Mouse (Mus musculus) layer of hippocampus, adult 11-12 months (tissue): ENCODE data around the gene Spp2.

ENCODE experiments used
- DNase-seq: peaks from one replicate; pipeline ENCODE4 v3.0.0; 2022; ENCODE audit warnings: low spot score

Gene Spp2

GRCm38 (mm10) chr1:88406807-88407198 is at the start of gene Spp2:
Gene Spp2 (plus strand): TSS chr1:88406961.
- no peak for DNase-seq

DNA sequence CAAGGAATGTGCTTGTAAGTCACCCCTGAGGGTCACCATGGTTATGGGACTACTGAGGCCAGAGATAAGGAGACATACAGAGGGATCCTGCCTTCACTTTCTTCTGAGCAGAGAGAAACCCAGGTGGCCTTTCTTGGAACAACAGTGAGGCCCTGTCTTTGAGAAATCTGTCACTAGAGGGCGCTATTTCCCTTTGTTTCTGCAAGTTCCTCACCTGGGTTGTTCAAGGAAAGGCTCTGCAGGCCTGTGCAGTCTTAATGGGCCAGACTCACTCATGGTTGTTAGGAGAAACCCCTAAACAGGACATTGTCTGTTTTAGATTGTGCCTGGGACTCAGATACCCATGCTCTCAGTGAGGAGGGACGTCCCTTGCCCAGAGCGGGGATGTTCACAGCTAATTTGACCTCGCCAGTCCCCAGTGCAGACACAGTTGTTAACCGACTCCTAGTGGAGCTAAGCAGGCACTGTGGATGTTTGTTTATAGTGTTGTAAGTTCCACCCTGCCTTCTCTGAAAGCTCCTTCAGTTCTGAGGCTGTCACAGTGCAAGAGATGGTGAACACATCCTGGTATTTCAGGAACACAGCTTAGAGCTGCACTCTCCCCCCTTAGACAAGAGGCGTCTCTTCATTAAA is 49.2 kb upstream of the Spp2 start:
- DNase-seq = peak; percentile 72

GRCm38 (mm10) chr1:88358102-88358654 is 48.6 kb upstream of the Spp2 start:
- DNase-seq = no peak

- no peak for DNase-seq
These were observed 45.7 kb upstream of the Spp2 start for GRCm38 (mm10) chr1:88361085-88361484.

DNA sequence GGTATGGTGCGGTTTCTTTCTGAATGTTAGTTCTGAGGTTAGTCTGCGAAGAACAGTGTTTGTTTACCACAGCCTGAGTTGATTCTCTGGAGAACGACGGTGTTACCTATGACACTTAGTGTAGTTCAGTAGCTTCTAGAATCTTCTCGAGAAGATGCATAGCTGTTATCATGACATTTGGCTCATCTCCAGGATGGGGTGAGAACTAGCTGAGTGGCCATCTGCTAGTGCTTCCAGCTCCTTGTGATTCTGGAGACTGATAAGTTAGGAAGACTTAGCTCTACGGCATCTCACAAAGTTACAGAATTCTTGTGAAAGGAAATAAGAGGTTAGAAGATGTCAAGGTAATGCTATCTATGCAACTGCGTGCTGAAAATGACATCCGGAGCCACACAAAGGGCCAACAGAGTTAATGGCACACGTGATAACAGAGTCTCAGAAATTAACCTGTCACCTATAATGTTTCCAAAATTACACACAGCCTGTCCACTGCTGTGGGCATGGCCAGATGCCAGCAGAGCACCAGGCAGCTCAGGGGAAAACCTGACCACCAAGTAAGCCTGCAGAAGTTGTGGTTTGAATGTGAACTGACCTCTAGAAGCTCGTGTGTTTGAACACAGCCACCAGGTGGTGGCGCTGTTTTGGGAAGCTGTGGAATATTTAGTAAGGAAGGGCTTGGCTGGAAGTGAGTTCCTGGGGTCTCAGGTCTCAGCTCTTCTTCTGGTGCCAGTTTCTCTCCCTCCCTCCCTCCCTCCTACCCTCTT is 39.7 kb upstream of the Spp2 start:
- no peak for DNase-seq

- no peak for DNase-seq
These were observed 28.3 kb upstream of the Spp2 start for GRCm38 (mm10) chr1:88378446-88378845.

GRCm38 (mm10) chr1:88391632-88392031 is 15.1 kb upstream of the Spp2 start:
- DNase-seq = no peak

DNA sequence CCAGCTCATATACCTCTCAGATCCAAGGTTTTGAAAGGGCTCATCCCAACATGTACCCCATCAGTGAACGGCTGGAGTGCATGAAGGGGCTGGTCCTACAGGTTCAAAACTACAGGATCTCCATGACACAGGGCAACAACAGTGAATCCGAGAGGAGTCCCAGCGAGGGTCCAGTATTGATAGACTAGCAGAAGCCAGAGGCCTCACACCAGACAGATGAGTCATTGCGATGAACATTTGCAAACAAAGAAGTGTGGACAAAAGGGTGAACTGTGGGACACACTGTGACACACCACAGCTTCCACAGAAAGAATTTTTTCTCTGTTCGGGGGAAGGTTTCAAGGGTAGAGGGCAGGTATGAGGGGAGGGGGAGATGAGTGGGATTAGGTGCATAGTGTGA is 13.4 kb upstream of the Spp2 start:
- DNase-seq = no peak

DNA sequence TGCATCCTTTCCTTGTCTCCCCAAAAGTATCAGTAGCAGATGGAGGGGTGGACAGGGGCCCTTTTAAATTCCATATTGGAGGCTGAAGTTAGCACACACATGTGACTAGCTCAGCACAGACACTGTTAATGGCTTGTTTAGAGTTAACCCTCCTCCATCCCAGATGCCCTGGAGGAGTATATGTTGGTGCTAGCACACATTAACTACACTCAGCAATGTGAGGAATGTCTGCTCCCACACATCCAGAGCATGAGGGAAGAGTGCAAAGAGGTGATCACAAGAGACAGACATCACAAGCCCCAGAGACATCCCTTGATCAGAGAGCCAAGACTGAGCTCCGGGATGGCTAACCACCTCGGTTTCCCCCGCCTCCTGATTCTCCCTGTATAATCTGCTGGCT is 3.4 kb upstream of the Spp2 start:
- no peak for DNase-seq

- no peak for DNase-seq
These were observed 519 bp upstream of the Spp2 start for GRCm38 (mm10) chr1:88406078-88406806.

GRCm38 (mm10) chr1:88408340-88408739 is 1.6 kb downstream of the Spp2 start:
- no peak for DNase-seq

DNA sequence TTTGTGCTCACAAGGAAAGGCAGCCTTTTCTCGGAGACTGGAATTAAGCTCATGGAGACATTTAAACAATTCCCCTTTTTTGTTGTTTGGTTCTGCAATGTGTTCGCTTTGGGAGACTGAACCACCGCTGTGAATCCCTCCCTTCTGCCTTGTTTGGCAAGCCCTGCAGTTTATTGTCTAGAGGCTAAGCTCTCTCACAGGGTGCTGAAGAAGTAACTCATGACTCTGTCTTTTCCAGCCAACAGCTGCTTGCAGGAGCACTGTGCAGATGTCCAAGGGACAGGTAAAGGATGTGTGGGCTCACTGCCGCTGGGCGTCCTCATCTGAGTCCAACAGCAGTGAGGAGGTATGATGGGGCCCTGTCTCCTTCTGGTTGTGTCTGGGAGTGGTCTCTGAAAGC is 5.3 kb downstream of the Spp2 start:
- no peak for DNase-seq

DNA sequence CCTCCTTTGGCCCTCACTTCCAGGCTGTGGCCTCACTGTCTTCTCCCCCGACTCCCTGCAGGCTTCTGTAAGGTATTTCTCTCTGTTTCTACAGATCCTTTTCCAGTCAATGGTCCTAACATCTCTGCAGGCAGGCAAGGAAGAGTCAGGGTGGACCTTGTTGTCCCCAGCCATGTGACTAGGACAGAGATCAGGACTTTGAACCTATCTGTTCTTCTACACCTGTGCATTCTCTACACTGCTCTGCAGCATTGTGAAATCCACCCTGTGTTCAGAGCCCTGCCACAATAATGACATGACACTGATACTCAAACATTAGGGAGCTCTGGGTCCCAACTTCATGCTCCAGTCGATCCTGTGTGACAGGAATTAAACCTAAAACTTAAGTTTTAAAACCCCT is 12.2 kb downstream of the Spp2 start:
- no peak for DNase-seq

DNA sequence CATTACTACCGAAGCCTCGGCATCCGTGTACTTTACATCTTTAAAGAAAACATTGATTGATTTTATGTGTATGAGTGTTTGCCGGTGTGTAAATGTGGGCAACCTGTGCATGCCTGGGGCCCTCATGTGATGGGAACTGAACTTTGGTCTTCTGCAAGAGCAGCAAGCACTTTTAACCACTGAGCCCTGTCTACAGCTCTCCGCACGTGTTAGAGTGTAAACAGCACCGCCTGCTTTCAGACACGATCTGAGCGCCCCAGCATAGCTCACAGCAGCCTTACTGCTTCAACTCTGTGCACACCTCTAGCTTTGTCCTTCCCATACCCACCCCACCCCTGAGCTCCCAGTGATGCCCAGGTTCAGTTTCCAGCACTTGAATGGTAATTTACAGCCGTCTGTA is 15.3 kb downstream of the Spp2 start:
- no peak for DNase-seq

DNA sequence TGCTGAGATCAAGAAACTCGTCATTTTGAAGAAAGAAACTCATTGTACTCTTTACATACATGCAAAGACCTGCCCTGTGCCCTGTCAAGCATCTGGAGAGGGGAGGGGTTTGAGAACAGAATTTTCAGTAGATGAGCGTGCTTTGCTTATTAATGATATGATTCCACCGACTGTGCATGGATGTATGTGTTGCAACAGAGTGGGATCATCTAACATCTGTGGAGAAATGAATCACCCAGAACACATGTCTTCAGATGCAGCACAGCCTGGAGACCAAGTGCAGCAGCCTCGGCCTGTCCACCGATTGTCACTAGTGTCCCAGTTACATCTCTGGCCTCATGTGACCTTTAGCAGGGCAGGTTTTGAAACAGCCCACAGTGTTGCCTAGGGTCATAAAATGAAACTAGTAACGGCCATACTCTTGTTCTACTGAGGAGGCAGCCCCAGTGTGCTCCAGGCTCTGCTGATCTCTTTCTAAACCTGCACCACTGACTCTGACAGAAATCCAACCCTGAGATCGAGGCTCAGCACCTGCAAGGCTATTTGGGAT is 16.2 kb downstream of the Spp2 start:
- no peak for DNase-seq

DNA sequence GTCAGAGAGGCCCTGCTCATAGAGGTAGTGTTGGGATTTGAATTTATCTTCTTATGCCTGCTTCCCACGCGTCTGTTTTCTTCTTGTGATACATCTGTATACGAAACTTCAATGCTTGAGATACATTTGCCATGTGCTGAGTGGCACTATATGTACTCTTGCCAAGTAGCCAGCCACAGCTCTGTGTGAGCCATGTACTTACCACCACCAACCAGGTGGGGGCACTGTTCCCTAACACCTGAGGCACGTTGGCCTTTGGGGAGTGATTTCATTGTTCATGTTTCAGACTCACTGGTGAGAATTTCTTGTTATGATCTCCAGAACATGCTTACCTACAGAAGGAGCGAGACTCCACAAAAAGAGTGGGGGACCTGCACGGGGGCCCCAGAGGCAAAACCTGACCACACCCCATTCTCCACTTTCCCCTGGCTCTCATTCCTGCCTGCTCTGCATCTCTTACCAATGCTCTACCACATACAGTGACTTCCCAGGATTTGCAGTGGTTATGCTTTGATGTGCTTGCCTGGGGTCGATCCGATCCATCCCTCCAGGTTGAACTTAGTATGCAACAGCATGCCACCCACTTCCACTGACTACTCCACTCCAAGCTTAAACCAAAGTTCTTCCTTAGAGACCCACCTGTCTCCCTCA is 18.0 kb downstream of the Spp2 start:
- DNase-seq = peak; percentile 76

DNA sequence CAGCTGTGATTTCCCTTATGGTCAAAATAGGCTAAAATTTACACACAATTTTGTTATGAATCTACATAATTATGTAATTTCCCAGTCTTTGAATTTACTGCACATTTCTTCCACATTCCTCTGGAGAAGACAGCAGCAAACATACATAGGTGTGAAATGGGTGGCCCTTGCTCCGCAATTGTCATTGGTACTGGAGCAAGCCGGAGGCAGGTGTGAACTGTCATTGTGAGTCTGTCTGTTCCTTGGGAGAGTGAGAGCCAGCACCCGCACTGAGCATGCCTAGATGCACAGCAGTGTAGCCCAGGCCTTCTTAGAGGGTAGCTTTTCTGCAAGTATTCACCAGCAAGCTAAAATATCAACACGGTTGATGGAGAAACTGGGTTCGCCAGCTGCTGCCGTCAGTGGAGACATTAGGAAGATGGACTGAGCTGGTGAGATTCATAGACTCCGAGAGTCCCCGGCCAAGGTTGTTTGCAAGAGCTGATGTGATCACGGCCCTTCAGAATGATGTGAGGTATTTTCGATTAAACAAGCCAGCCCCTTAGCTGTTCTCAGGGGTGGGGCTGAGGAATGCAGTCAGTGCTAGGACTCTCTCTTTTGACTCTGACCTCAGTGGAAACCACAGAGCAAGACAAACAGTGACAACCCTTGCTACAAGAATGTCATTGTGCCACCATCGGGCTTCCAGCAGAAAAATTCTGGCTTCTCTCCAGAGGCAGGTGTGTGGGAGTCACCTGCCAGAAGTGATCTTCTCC is 21.4 kb downstream of the Spp2 start:
- no peak for DNase-seq

GRCm38 (mm10) chr1:88429413-88429812 is 22.7 kb downstream of the Spp2 start:
- DNase-seq = no peak

DNA sequence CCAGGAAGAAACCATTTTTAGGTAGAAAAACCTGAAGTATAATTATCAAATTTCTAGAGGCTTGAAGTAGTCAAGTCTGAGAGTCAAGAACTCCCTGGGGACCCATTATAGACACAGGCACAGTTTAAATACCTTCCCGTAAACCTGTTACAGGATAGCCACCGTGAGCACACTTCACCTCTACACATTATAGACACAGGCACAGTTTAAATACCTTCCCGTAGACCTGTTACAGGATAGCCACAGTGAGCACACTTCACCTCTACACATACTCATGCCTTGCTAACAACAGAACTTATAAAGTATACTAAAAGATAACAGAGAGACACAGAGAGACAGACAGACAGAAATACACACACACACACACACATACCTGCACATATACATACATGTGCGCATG is 24.5 kb downstream of the Spp2 start:
- no peak for DNase-seq

DNA sequence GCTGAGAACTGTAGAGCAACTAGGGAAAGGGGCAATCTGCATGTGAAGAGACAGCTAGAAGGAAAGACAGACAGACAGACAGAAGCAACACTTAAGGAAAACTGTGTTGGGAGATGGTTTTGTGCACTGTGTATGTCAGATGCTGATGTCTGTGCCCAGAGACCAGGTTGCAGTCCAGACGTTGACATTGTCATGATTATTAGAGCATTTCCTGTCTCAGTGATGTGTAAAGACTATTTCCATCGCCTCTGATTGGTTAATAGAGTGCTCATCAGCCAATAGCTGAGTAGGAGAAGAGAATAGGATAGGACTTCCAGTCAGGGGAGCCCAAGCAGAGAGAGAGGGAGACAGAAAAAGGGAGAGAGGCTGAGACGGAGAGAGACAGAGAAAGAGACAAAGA is 25.8 kb downstream of the Spp2 start:
- no peak for DNase-seq
